Mouse (Mus musculus) stomach, adult 2 months (tissue): ENCODE measurements around the gene Rab24. TPM values are rescaled to one million over a fixed set of nuclear protein-coding genes. Genes with fewer than 3 reads are reported as not detected.

Source experiments
- polyA plus RNA-seq: library from polyadenylated mRNA; depleted of rRNA; stranded (reverse); fragments of >200 nt; gene quantifications from 2 replicates; pipeline ENCODE4 v1.2.3, GENCODE M21; 2012; rRNA removed

Gene Rab24
- polyA plus RNA-seq = 34.2 and 43.9 TPM in 2 replicates

GRCm38 (mm10) chr13:55321434-55322129 is at the start of gene Rab24:
Gene Rab24, minus strand, starts transcription at chr13:55321946.

GRCm38 (mm10) chr13:55369531-55370114 is 47.9 kb upstream of the Rab24 start, which contains the start of gene Rgs14:
Gene Rgs14, plus strand, starts transcription at chr13:55369732.

GRCm38 (mm10) chr13:55362453-55363060 is 40.8 kb upstream of the Rab24 start, which contains the start of gene Lman2:
Gene Lman2, minus strand, starts transcription at chr13:55362783.

GRCm38 (mm10) chr13:55329683-55330566 is 8.2 kb upstream of the Rab24 start, which contains the start of gene Mxd3:
Gene Mxd3, minus strand, starts transcription at chr13:55329823.

GRCm38 (mm10) chr13:55319931-55320533 is 1.7 kb downstream of the Rab24 start, which contains the start of gene Prelid1:
Gene Prelid1, plus strand, starts transcription at chr13:55320500.

Other genes starting within 250 kb of the Rab24 start
- 0.42 and 0.80 TPM in 2 replicates for gene Uimc1, start 221.6 kb downstream of the Rab24 start, polyA plus RNA-seq
- 2.8 and 3.8 TPM in 2 replicates for gene Zfp346, start 216.6 kb downstream of the Rab24 start, polyA plus RNA-seq
- gene Gm17617, start 188.4 kb downstream of the Rab24 start, polyA plus RNA-seq = not detected in 2 replicates
- gene Fgfr4, start 169.3 kb downstream of the Rab24 start, polyA plus RNA-seq = 1.4 and 2.0 TPM in 2 replicates
- gene Nsd1, start 112.2 kb downstream of the Rab24 start, polyA plus RNA-seq = 2.2 and 4.8 TPM in 2 replicates
- 289 and 320 TPM in 2 replicates for gene Prelid1, start 1.4 kb downstream of the Rab24 start, polyA plus RNA-seq
- 5.1 and 5.3 TPM in 2 replicates for gene Mxd3, start 7.9 kb upstream of the Rab24 start, polyA plus RNA-seq
- 39.7 and 43.4 TPM in 2 replicates for gene Lman2, start 40.8 kb upstream of the Rab24 start, polyA plus RNA-seq
- gene Rgs14, start 47.8 kb upstream of the Rab24 start, polyA plus RNA-seq = 0.81 and 1.3 TPM in 2 replicates
- gene Slc34a1, start 76.2 kb upstream of the Rab24 start, polyA plus RNA-seq = 0.05 and 0.14 TPM in 2 replicates
- gene Pfn3, start 93.3 kb upstream of the Rab24 start, polyA plus RNA-seq = not detected in 2 replicates
- 0.70 TPM in 1 of 2 replicates, not detected in the other for gene F12, start 104.8 kb upstream of the Rab24 start, polyA plus RNA-seq
- gene Grk6, start 123.1 kb upstream of the Rab24 start, polyA plus RNA-seq = 22.8 and 30.1 TPM in 2 replicates
- gene Prr7, start 142.3 kb upstream of the Rab24 start, polyA plus RNA-seq = 7.2 and 14.2 TPM in 2 replicates
- 25.3 and 45.7 TPM in 2 replicates for gene Dbn1, start 166.2 kb upstream of the Rab24 start, polyA plus RNA-seq
- 151 and 166 TPM in 2 replicates for gene Pdlim7, start 191.7 kb upstream of the Rab24 start, polyA plus RNA-seq
- gene Dok3, start 207.3 kb upstream of the Rab24 start, polyA plus RNA-seq = 4.9 and 8.1 TPM in 2 replicates
- 17.7 and 18.4 TPM in 2 replicates for gene Ddx41, start 214.7 kb upstream of the Rab24 start, polyA plus RNA-seq
- gene Fam193b, start 249.2 kb upstream of the Rab24 start, polyA plus RNA-seq = 42.6 and 47.6 TPM in 2 replicates